Mouse (Mus musculus) embryonic fibroblast, embryonic 13.5 days (primary cell): ENCODE data around the gene Gid8.

Experiments used
- CTCF ChIP-seq: IDR thresholded peaks from 2 replicates; pipeline ENCODE4 v1.5.1; 2011; ENCODE audit warnings: mild to moderate bottlenecking, control low read depth, low read length, moderate library complexity, borderline replicate concordance; ENCODE audit not compliant: insufficient read depth
- POLR2A ChIP-seq: IDR thresholded peaks from 2 replicates; pipeline ENCODE4 v1.6.1; 2011; ENCODE audit warnings: low read depth, mild to moderate bottlenecking, control low read depth, low read length, moderate library complexity

DNA sequence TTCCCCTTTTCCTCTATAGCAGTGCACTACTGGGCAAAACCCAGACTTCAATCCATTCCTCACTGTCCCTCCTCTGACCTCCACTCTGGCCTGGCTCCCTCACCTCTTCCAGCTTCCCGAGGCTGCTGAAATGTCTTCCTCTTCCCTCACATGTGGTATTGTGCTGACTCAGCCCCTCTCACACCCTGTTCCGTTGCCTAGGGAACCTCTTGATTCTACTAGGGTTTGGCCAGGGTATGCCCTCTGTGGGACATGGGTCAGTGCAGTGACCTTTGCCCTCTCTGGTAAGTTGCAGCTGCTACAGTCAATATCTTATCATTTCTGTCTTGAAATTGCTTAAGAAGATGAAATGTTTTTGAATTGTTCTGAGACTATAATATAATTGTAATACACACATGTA lies 46.9 kb downstream of the Gid8 start:
- TF ChIP-seq CTCF, result no peak
- TF ChIP-seq POLR2A, result no peak
